Mouse (Mus musculus): ENCODE measurements at regions not wholly inside any gene's neighbourhood (a gene's known extent, or its start where the extent isn't known, plus 50 kb on each side); places are given as distances from the start of the nearest gene placed in this dataset.

DNA sequence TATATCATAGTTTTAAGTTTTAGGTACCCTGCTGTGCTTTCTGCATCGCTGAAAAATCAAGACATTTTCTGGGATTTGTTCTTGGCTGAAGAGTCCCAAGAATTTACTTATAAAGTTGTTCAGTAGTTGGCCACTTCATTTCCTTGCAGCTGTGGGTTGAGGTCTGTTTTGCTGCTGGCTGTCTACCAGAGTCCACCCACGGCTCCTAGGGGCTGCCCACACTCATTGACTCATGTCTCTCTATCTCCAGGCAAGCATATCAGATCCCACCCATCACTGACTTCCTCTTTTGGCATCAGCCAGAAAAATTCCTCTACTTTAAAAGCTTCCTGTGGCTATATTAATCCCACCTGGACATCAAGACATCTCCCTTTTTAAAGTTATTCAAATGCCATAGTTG is 263.9 kb downstream of the Kctd12 start:
- TF ChIP-seq CEBPB (IDR thresholded peaks at IDR 0.05; ENCODE audit: insufficient read depth, poor library complexity, severe bottlenecking), result no peak
- no peak for TF ChIP-seq POLR2A (IDR thresholded peaks at IDR 0.05; ENCODE audit: insufficient read length, low read depth)

All from myocyte (in vitro differentiated cells).